Mouse (Mus musculus): Measurements from ENCODE around the gene Dnajc11. TPM values are rescaled to one million over a fixed set of nuclear protein-coding genes. Genes with fewer than 3 reads are reported as not detected.

Gene Dnajc11
- total RNA-seq, 2 experiments from 2014 or later: 66.9 to 70.5 TPM

Other genes starting within 250 kb of the Dnajc11 start
- 100 to 1,000 TPM; 230 to 235 TPM for gene Camta1, start 71.8 kb upstream of the Dnajc11 start, total RNA-seq (2021)
- 10 to 100 TPM; 18.9 to 22.0 TPM for gene Thap3, start 55.3 kb downstream of the Dnajc11 start, total RNA-seq (2021)
- 10 to 100 TPM; 11.8 to 13.3 TPM for gene Phf13, start 62.6 kb downstream of the Dnajc11 start, total RNA-seq (2021)
- 10 to 100 TPM; 16.4 to 18.6 TPM for gene Klhl21, start 75.1 kb downstream of the Dnajc11 start, total RNA-seq (2021)
- gene Zbtb48, start 94.0 kb downstream of the Dnajc11 start, total RNA-seq (2021): 10 to 100 TPM; 12.2 to 14.4 TPM
- under 1 TPM; 0.38 to 0.92 TPM for gene Tas1r1, start 104.9 kb downstream of the Dnajc11 start, total RNA-seq (2021)
- gene Nol9, start 105.6 kb downstream of the Dnajc11 start, total RNA-seq (2021): 10 to 100 TPM; 23.4 TPM
- 100 to 1,000 TPM; 106 to 115 TPM for gene Plekhg5, start 138.8 kb downstream of the Dnajc11 start, total RNA-seq (2021)
- 10 to 100 TPM; 17.7 to 25.6 TPM for gene Tnfrsf25, start 182.2 kb downstream of the Dnajc11 start, total RNA-seq (2021)
- under 1 TPM; 0.57 to 0.94 TPM for gene Espn, start 218.7 kb downstream of the Dnajc11 start, total RNA-seq (2021)
- gene Hes2, start 225.2 kb downstream of the Dnajc11 start, total RNA-seq (2021): not detected
- gene Acot7, start 244.4 kb downstream of the Dnajc11 start, total RNA-seq (2021): 100 to 1,000 TPM; 352 to 388 TPM

Data from layer of hippocampus, postnatal 14 days (tissue).